Mouse (Mus musculus) liver, adult (tissue): ENCODE data around the gene Dynll2.

ENCODE experiments used
- GATA4 ChIP-seq: IDR thresholded peaks from 2 replicates; pipeline ENCODE4 v1.6.1; 2014; ENCODE audit warnings: mild to moderate bottlenecking, low read length; ENCODE audit not compliant: insufficient replicate concordance

Gene Dynll2

GRCm38 (mm10) chr11:87968356-87969122 is 18.8 kb downstream of the Dynll2 start:
- no peak for TF ChIP-seq GATA4

- TF ChIP-seq GATA4, result no peak
These were observed 19.5 kb downstream of the Dynll2 start for GRCm38 (mm10) chr11:87967692-87968289.

- TF ChIP-seq GATA4, result no peak
These were observed 21.1 kb downstream of the Dynll2 start for GRCm38 (mm10) chr11:87966214-87966613.

GRCm38 (mm10) chr11:87965293-87965692 is 22.0 kb downstream of the Dynll2 start:
- no peak for TF ChIP-seq GATA4

GRCm38 (mm10) chr11:87957066-87957465 is 30.3 kb downstream of the Dynll2 start:
- no peak for TF ChIP-seq GATA4

GRCm38 (mm10) chr11:87955144-87955543 is 32.2 kb downstream of the Dynll2 start:
- no peak for TF ChIP-seq GATA4

GRCm38 (mm10) chr11:87949990-87950389 is 37.3 kb downstream of the Dynll2 start:
- no peak for TF ChIP-seq GATA4

- no peak for TF ChIP-seq GATA4
These were observed 51.9 kb downstream of the Dynll2 start for GRCm38 (mm10) chr11:87935467-87935866.

- TF ChIP-seq GATA4, result no peak
These were observed 53.6 kb downstream of the Dynll2 start for GRCm38 (mm10) chr11:87933731-87934130.

GRCm38 (mm10) chr11:87930348-87930747 is 57.0 kb downstream of the Dynll2 start:
- no peak for TF ChIP-seq GATA4
